Mouse (Mus musculus) heart, adult 8-10 months (tissue): ENCODE data around the gene Wsb1. TPM values are rescaled to one million over a fixed set of nuclear protein-coding genes. Genes with fewer than 3 reads are reported as not detected.
"Not testable (repeated sequence)": the region's sequence is repeated elsewhere in the genome, so short reads cannot be mapped to it uniquely, and the experiment has no call there.

Experiments
- DNase-seq: peaks from one replicate; pipeline ENCODE4 v3.0.0; 2022; ENCODE audit warnings: low spot score
- total RNA-seq, 4 experiments: library from RNA; stranded (reverse); gene quantifications; 2 replicates each; pipeline ENCODE4 v1.2.4; 2022

Wsb1 gene
- total RNA-seq, result 10 to 100 TPM in 3 of 4 experiments, 1 to 10 TPM in 1; 9.5 to 13.5 (median 12.3) TPM

GRCm38 (mm10) chr11:79254391-79255098, at the start of gene Wsb1:
Gene Wsb1, minus strand, starts transcription at chr11:79254671.
- DNase-seq, result peak; percentile 94

DNA sequence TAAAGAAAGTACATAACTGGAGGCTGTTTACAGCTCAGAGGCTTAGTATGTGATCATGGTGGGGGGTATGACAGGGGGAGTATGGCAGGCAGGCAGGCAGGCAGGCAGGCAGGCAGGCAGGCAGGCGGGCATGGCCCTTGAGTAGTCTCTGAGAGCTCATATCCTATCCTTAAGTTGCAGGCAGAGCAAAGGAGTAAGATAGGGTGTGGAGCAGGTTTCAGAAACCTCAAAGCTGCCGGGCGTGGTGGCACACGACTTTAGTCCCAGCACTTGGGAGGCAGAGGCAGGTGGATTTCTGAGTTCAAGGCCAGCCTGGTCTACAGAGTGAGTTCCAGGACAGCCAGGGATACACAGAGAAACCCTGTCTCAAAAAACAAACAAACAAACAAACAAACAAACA, 49.8 kb upstream of the Wsb1 start:
- not testable (repeated sequence) for DNase-seq

- no peak for DNase-seq
Measured at GRCm38 (mm10) chr11:79303109-79303508, 48.6 kb upstream of the Wsb1 start.

DNA sequence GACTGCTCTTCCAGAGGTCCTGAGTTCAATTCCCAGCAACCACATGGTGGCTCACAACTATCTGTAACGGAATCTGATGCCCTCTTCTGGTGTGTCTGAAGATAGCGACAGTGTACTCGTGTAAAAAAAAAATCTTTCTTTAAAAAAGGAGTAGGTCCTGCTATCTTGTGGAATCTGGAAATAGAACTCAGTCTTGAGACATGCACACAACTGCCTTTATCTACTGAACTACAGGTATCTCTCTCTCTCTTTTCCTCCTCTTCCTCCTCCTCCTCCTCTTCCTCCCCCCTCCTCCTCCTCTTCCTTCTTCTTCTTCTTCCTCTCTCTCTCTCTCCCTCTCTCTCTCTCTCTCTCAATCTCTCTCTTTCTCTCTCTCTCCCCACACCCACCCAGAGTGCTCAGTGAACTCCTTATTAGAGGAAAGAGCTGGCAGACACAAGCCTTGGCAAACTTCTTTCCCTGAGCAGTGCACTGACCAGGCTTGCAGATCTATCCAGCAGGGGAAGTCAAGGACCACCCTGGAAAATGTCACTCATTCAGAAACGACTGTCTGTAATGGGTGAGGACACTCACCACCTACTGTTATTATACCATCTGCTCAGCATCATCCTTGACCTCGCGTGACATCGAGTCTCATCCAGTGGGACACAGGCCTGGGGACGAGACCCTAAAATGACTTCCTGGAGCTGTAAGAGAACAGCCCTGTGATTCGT, 45.4 kb upstream of the Wsb1 start:
- DNase-seq, result no peak

GRCm38 (mm10) chr11:79296856-79297491, 42.5 kb upstream of the Wsb1 start, which contains the start of gene Gm9964:
Gene Gm9964, minus strand, starts transcription at chr11:79296906.
- DNase-seq, result no peak

DNA sequence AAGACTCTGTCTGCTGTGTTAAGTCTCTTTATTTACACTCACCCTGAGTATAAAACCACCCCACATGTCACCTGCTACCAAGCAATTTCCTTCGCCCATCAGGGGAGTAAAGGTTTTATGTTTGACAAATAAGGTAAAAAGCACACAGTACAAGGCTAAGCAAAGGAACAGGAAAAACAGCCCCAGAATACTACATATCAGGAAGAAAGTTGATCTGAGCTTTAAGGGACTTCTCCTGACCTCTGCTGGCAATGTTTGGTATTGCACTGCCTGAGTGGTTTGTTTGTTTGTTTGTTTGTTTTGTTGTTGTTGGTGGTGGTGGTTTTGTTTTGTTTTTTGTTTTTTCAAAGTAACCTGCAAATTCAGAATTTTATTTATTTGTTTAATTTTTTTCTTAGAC, 41.7 kb upstream of the Wsb1 start:
- DNase-seq, result peak; percentile 60

DNA sequence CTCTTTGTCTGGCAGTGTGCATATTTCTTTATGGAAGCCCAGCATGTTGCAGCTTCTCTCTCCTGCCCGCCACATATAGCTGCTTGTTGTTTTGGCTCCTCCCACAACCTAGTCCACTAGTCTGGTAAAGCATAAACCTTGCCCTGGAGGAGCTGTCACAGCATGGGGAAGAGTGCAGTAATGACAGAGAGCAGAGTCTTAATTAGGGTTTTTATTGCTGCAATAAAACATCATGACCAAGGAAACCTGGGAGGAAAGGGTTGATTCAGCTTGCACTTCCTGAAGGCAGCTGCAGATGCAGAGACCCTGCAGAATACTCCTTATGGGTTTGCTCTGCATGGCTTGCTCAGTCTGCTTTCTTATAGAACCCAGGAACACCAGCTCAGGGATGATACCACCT, 39.5 kb upstream of the Wsb1 start:
- no peak for DNase-seq

- no peak for DNase-seq
Measured at GRCm38 (mm10) chr11:79293025-79293424, 38.6 kb upstream of the Wsb1 start.

DNA sequence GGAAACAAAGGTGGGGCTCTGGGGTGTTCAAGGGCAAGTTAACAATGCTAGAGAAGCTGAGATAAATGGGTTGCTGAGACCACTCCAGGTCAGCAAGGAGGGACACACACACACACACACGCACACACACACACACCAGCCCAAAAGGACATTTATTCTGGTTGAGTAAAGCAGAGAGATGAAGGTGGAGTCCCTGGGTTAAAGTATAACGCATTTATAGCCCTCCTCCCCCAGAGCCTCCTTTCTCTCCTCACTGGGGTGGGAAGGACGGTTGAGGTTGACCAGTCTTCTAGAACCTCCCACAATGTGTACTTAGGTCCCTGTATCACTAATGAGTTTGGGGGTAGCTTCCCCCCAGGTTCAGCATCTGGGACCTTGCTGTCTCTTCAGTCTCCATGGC, 37.7 kb upstream of the Wsb1 start:
- DNase-seq, result no peak

GRCm38 (mm10) chr11:79291651-79292050, 37.2 kb upstream of the Wsb1 start:
- no peak for DNase-seq

GRCm38 (mm10) chr11:79290473-79290872, 36.0 kb upstream of the Wsb1 start:
- peak; percentile 53 for DNase-seq

- no peak for DNase-seq
Measured at GRCm38 (mm10) chr11:79288913-79289640, 34.6 kb upstream of the Wsb1 start.

GRCm38 (mm10) chr11:79288278-79288843, 33.9 kb upstream of the Wsb1 start:
- DNase-seq, result no peak

GRCm38 (mm10) chr11:79287447-79287846, 33.0 kb upstream of the Wsb1 start:
- peak; percentile 70 for DNase-seq

GRCm38 (mm10) chr11:79286305-79286799, 31.9 kb upstream of the Wsb1 start:
- no peak for DNase-seq

GRCm38 (mm10) chr11:79283350-79284030, 29.0 kb upstream of the Wsb1 start:
- no peak for DNase-seq

- DNase-seq, result peak; percentile 29
Measured at GRCm38 (mm10) chr11:79281396-79281795, 26.9 kb upstream of the Wsb1 start.

GRCm38 (mm10) chr11:79279732-79280405, 25.4 kb upstream of the Wsb1 start:
- no peak for DNase-seq

DNA sequence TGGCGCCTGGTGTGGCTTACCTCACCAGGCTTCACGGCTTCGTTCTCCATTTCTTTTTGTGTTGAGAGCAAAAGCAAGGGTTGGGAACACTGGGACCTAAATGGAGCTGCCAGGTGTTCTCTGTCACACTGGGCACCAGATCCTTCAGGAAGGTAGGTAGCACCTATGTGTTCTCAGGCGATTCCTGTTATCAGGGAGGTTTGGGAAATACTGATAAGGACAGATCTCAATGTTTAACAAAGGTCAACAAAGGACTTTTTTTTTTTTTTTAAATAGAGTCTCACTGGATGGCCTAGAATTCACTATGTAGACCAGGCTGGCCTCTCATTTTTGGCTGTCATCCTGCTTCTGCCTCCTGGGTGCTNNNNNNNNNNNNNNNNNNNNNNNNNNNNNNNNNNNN, 19.3 kb upstream of the Wsb1 start:
- no peak for DNase-seq

GRCm38 (mm10) chr11:79273039-79273438, 18.6 kb upstream of the Wsb1 start:
- no peak for DNase-seq
